Mouse (Mus musculus) spleen, postnatal 4 days (tissue): ENCODE results near the gene Tenm4.
"Not testable (repeated sequence)": the region's sequence is repeated elsewhere in the genome, so short reads cannot be mapped to it uniquely, and the experiment has no call there.

Source experiments
- DNase-seq, 2 experiments: peaks; one replicate each; pipeline ENCODE4 v3.0.0; 2022; ENCODE audit warnings: low spot score in 2 of 2

Tenm4 gene

DNA sequence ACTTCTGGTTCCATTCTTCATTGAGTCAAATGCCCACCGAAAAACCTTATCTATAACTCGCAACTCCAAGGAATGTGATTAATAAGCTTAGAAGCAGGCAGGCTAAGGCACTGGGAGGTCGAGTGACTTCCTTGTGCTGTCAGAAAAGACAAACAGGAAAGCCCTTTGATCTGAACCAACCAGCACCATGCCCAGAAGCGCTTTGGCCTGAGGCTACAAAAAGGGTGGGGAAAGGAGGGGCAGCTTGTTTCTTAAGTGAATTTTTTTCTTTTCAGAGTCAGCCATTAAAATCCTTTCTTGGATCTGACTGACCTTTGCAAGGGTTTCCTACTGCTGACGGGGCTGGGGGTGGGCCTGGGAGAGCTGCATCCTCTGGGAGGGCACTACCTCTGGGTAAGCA, 731.1 kb downstream of the Tenm4 start:
- DNase-seq = no peak

DNA sequence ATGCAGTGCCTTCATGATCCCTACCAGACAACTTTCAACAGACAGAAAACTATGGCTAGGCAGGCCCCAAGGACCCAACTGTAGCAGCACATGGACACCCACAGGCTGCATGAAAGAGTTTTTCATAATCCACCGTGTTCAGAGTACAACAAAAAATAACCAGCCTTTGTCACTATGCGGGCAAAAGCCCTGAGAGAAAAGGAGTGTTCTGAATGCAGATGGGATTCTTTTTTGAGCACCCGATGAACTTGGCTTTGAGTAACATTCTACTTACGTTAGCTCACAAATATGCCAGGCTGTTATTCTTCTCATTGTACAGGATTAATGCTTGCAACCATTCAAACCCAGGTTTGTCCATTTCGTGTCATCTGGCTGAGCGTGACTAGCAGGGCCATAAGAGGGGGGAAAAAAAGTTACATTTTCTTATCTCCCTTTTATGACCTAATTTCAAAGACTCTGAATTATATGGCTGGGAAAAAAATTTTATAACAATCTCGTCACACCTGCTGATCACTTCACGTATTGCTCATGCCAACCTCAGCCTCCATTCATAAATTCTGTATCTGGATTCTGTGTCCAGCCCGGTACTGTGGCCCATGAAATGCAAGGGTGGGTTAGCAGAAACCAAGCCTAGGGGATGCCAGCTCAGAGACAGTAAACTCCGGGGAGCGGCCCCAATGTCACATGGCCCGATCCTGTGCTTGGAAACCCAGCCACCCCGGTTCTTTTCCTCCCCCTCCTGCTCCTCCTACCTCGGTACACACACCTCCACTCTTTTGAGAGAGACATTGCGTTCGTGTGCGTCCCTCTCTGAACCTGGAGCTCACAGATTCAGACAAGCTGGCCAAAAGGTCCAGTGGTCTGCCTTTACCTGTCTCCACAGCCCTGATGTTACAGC, 732.3 kb downstream of the Tenm4 start:
- DNase-seq = no peak

DNA sequence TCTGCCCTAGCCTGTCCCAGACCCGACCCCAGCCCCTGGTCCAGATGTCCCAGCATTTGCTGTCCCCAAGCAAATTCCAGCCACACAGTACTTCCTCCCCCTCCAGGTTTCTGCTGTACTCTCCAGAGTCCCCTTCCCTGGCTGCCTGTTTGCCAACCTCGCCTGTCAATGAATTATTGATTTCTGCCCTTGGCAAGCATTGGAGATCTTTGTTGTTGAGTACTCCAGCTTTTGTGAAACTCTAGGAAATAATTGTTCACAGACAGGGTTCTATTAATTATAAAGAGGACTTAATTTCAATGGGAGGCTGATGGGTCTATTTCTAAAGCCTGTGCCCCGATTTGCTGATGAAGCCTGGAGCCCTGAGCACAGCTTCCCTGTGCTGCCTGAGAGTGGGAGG, 733.4 kb downstream of the Tenm4 start:
- no peak for DNase-seq

DNA sequence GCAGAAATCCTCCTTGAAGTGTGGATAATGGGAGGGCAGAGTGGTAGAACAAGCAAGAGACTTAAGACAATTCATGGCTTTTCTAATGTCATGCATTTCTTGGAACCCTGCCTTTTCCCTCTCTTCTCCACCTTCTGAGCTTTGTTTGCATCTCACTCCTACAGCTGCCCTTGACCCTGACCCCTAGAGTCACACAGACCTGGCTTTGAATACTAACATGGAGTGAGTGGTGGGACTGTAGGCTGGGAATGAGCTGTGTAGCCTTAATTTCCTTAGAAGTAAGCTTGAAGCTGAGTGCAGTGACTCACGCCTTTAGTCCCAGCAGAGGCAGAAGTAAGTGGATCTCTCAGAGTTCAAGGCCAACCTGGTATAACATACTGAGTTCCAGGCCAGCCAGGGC, 733.9 kb downstream of the Tenm4 start:
- no peak for DNase-seq

DNA sequence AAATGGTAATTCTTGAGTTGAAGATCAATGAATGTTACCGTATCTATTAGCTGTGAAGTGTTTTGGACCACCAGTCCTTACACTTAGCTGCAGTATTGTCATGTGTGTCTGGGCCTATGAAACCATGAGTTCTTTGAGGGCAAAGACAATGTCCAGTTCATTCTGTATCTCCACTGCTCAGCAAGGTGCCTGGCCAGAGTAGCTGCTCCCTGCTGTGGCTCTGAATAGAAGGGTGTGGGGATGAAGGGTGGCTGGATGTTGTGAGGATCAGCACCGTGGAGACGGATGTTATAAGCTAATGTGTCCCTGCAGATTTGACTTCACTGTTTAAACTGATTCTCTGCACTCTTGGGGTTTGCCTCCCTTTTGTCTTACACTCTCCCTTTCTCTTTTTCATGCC, 734.4 kb downstream of the Tenm4 start:
- DNase-seq = no peak

DNA sequence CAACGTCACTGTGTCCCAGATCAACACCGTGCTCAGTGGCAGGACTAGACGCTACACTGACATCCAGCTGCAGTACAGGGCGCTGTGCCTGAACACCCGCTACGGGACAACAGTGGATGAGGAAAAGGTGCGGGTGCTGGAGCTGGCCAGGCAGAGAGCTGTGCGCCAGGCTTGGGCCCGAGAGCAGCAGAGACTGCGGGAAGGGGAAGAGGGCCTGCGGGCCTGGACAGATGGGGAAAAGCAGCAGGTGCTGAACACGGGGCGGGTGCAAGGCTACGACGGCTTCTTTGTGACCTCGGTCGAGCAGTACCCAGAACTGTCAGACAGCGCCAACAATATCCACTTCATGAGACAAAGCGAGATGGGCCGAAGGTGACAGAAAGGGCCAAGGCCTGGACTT, 735.2 kb downstream of the Tenm4 start:
- DNase-seq = no peak

DNA sequence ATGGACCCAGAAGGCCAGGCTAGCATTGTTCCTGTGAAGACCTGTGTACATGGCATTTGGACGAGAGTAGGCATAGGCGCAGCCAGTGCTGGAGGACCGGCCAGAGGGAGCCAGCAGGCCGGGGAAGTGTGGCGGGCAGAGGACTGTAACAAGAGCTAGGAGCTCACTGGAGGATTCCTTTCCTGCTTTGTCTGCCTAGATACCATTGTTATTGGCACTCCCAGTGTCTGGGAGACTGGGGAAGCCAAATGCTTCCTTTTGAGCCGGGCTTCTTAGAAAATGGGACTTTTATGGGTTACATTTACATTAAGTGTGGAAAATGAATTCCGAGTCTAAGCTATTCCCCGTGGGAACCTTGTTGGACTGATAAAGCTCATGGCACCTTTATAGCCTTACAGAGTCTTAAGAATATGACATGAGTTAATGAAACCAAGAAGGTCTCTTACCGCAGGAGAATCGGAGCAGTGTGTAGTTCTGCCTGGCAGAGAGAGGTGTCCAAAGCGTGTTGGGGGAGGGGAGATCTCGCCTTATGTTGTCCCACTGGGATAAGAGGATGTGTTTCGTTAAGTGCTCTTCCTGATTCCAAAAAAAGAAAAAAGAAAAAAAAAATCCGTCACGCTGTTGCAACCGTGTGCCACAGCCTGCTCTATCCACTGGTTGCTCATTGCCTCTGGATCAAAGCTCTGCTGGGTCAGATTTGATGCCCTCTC, 737.1 kb downstream of the Tenm4 start:
- DNase-seq = no peak

DNA sequence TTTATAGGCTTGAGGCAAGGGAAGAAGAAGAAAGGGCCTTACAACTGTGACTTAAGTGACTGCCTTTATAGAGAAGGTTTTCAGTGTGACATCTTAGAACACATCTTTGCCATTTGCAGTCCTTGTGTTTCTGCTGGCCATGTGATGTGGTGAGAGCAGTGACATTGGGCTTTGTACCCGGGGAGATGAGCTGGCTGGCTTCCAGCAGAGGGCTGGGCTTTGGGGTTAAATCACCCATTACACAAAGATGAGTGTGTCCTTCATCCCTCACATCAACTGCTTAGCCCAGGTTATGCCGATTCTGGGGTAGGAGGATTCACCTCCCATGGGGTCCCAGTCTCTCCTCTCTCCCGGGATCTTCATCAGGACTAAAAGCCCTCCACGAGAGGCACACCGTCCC, 738.8 kb downstream of the Tenm4 start:
- DNase-seq = no peak

DNA sequence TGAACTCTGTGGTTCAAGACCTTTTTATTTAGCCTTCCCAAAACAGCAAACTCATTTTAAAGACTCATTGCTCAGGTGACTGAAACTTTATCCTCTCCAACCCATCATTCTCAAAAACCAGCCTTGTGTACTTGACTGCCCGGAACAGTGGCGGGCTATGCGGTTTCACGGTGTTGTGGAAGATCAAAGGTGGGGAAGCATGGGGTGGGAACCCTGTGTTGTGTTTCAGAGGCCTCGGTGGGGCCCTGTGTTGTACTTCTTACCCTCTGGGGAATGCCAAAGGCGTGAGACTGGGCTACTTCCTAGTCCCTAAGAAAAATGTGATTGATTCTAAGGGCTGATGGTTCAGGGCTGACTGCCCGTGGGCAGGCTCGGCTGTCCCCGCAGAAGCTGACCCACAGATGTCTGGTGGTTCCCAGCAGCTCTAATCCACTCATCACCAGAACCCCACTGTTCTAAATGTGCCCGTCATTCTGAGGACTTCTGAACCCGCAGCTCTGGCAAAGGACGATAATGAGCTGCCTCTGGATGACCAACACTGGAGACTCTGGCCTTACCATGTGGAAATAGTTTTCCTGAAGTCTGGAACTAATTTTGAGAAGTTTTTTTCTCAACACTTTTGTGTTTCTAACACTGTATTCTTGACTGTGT, 739.4 kb downstream of the Tenm4 start:
- DNase-seq = no peak

DNA sequence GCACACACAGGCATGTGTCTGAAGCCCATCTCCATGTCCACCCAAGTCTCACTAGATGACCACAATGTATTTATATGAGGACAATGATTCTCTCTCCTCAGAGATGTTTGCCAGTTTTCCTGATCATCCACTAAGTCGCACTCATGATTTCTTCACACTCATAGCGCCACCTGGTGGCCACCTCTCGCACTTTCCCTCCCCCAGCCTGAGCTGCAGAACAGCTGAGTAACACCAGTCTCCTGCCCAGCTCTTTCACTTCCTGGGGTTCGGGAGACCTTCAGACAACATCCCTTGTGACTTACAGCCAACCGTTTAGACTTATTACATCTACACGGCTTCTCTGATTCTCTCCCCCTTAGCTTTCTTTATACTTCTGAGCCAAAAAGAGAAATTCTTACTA, 743.0 kb downstream of the Tenm4 start:
- peak; percentile 78 to 91 for DNase-seq

DNA sequence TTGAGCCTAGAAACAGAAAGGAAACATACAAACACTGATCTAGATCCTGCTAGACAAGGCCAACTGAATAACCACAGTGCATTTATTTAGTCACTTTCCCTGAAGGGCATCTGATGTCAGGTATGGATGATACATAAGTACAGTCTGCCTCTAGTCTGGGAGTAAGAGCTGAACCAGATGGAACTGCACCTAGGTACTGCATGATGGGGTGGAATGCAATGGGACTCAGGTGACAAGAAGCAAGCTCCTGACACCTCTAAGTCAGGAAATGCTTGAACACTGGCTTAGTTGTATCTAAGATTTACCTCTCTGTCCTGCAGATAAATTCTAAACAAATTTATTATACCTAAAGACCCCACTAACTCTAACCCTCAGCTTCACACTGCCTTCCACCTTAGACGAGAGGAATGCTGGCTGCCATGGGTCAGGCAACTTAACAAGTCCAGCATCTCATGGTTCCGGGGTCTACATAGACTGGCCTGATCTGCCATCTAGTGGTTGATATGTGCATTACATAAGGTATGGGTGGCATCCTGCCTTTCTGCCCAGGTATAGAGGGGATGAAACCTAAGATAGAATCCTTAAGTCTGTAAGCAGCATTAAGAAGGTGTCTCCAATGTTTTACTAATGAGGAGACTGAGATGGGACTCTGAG, 744.5 kb downstream of the Tenm4 start:
- peak in 1 of 2 experiments; percentile 42 for DNase-seq

DNA sequence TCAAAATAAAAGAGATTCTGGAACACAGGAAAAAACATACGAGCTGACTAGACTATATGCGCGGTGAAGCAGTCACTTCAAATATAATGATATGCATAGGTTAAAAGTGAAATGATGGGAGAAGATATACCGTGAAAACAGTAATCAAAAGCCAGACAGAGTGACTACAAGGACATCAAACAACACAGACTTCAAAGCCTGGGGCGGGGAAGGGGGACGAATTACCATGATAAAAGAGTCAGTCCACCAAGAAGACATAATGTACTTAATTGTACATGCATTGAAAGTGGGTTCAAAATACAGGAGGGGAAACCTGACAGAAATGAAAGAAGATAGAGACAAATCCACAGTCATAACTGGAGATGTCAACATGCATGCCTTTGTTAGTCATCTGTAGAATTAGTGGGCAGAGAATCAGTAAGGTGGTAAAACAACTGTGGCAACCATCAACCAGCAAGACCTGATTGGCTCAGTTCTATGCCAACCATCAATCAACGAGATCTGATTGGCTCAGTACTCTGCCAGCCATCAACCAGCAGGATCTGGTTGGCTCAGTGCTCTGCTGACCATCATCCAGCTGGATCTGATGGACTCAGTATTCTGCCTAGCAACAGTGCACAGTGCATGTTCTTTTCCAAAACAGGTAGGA, 749.5 kb downstream of the Tenm4 start:
- DNase-seq = no peak

DNA sequence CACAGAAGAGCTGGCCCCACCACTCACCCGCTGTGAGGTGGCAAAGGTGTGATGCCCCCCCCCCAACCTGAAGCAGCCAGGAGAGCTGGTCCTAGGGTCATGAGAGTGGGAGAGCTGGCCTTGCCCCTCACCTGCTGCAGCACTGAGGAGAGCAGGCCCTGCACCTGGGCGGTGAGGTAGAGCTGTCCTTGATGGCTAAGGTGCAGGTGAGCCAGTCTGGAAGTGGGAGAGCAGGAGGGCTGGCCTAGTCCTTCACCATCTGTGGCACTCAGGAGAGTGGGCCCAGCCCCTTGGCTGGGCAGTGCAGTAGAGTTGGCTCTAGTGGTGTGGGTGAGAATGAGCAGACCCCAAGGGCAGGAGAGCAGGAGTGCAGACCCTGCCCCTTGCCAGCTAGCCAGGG, 751.9 kb downstream of the Tenm4 start:
- DNase-seq = no peak

DNA sequence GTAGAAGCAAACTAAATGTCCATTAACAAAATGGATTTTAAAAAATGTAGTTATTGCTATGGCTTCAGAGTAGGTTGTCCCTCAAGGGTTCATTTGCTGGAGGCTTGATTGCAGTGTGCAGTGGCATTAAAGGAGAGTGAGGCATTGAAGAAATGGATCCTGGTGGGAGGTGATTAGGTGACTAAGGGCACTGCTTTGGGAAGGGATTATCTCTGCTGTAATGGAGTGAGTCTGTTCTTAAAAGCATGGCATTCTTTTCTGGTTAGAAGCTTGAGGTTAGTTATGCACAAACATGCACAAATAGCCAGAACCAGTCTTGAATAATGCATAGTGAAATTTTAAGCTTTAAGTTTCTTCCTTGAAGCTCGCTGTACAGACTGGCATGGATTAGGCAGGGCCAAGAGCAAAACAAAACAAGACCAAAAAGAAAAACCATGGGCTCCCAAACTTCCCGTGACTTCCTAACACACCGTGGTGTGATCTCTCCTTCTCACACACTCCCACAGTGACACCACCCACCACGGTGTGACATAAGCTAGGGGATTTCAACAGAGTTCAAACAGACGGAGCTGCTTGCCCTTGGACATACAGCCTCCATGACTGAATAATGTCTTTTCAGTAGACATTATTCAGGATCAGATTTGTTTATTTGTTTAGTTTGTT, 772.8 kb downstream of the Tenm4 start:
- no peak for DNase-seq

DNA sequence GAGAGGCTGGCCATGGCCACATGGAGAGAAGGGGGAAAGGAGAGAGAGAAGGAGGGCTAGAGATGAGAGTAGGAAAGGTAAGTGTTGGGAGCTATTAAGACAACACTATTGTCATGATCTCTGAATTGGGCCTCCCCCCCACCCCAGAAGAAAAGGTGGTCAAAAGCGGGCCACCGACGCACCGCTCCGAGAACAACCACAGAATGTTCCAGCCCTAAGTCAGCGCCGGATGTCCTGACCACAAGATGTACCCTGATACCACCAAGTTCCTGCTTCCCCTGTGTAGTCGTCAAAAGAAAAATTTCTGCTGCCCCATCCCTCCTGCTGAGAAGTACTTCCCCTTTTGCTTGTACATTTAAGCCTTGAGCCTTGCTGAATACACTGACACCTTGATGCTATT, 775.5 kb downstream of the Tenm4 start:
- DNase-seq = not testable (repeated sequence)

DNA sequence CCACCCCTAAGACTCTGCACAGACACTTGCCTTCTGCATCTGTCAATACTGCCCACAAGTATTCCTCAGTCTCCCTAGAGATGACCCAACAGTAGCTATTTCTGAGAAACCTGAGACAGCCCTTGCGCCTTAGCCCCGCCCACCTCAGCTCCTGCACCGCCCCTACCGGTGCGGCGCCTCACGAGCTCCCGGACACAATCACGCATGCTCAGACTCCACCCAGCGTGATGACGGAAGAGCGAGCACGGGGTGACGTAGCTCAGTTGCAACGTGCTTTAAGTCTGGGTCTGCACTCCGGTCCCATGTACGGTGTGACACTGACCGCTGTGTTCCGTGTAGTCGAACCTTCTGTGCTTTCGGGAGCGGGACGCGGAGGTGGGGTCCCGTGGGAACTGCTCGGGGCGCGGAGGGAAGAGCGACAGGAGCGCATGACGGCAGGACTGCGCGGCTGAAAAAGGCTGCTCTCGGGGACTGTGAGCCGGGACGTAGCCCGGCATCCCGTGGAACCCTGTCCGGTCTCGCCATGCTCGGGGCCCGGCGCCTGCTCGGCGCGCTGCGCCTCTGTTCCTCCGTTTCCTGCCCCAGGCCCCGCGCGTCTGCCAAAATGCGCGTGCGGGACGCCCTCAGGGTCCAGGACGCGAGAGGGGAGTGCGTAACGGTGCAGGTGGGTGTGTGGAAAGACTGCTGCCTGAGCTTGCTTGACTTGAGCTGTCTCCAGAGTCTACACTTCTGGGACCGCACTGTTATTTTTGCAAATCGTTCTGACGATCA, 780.4 kb downstream of the Tenm4 start, which contains the start of gene Nars2:
Gene Nars2 (plus strand): TSS at position 225 of the 771 bp plus-strand sequence.
- peak; percentile 89 to 93 for DNase-seq

DNA sequence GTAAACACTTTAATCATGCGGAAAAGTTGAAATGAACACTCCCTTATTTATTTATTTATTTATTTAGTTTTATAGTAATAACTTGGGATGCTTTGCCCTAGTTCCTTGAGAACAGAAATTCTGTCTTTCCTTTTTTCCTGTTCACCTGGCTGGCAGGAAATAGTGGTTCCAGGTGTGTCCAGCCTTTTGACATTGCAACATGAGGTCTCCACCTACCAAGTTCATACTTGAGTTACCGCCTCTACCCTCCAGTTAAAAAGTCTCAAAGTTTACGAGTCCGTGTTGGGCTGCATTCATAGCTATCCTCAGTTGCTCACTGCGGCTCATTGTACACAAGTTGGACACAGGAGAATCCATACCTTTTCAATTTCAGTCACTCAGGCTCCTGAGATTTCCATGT, 781.0 kb downstream of the Tenm4 start:
- DNase-seq = no peak

DNA sequence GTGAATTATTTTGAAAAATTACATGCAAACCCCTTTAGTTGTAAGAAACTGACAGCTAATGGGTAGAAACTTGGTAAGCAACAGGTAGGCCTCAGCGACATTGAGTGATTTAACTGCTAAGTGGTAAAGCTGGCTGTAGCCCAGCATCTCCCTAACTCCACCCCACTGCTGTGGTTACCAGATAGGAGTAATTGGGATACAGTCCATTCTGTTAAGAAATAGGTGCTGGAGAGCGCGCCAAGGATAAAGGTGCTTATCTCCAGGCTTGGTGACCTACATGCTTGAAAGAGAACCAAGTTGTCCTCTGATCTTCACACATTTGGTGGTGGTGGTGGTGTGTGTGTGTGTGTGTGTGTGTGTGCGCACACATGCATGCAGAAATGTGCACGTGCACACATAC, 788.1 kb downstream of the Tenm4 start:
- peak in 1 of 2 experiments; percentile 53 for DNase-seq
